Mouse (Mus musculus) liver, postnatal 0 days (tissue): Measurements from ENCODE around the gene Smpd4.

ENCODE experiments used
- CTCF ChIP-seq: sonication (generic); IDR thresholded peaks from 2 replicates; pipeline ENCODE4 v1.5.1; 2016; ENCODE audit warnings: antibody characterized with exemption, low read depth
- EP300 ChIP-seq: IDR thresholded peaks from 2 replicates; pipeline ENCODE4 v1.6.1; 2016; ENCODE audit warnings: antibody characterized with exemption, low read depth, mild to moderate bottlenecking

GRCm38 (mm10) chr16:17576825-17577215, 42.3 kb upstream of the Smpd4 start:
- TF ChIP-seq CTCF: no peak
- no peak for TF ChIP-seq EP300
